Comparison of ENCODE assay signal across 8 mouse cellular contexts in the genomic region with DNA sequence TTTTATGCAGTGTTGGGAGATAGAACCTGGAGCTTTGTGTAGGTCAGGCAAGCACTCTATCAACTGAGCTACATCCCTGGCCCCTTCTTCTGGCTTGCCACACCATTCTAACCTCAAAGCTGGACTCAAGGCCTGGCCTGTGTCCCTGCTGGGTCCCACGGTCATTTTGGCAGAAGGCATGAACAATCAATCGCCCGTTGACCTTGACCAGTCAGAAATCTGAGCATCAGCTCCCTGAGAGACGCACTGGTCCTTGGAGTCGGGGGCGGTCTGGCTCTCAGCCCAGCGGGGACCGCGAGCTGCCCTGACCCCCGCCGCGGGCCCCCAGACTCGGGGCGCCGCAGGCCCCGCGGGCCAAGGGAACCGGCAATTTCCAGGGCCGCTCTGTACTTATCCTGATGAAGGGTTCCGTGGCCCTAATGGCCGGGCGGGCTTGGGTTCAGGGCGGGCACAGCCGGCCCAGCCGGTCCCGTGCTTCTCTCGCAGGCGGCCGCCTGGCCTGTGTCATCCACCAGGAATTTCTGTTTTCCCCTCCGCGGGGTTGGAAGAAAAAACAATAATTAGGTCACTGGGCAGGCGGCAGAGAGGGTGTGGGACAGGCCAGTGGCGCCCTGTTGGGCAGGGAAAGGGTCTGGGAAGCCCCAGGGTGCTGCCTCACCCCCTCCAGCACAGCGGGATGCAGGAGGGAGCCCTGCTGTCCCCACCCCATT.
DNase-seq lines count a peak whose midpoint lies in the region; ATAC-seq lines count a peak whose summit lies in the region.

No protein-coding gene starts in this region.

- H3K27me3 ChIP-seq in embryonic facial prominence, embryonic 12.5 days = peaks cover 14% of the 10 kb centered on the region; the same call in 1 of the 2 replicates
- H3K27me3 ChIP-seq in heart, embryonic 12.5 days (replicated peaks) = no peaks in the 10 kb centered on the region
- H3K27me3 ChIP-seq in kidney, embryonic 15.5 days = no peaks in the 10 kb centered on the region
- H3K27me3 ChIP-seq in stomach, embryonic 16.5 days (ENCODE audit: control insufficient read depth, insufficient read depth, low read length) = no peaks in the 10 kb centered on the region

- H3K36me3 ChIP-seq in embryonic facial prominence, embryonic 12.5 days = no peaks in the 10 kb centered on the region
- H3K36me3 ChIP-seq in heart, embryonic 12.5 days = no peaks in the 10 kb centered on the region
- no peaks in the 10 kb centered on the region for H3K36me3 ChIP-seq in kidney, embryonic 15.5 days
- H3K36me3 ChIP-seq in stomach, embryonic 16.5 days (ENCODE audit: control insufficient read depth, insufficient read depth, low read length) = no peaks in the 10 kb centered on the region

- H3K27ac ChIP-seq in embryonic facial prominence, embryonic 12.5 days = no peak overlapping the region
- H3K27ac ChIP-seq in heart, embryonic 12.5 days (ENCODE audit: poor library complexity, severe bottlenecking) = peak overlapping the region; percentile 94
- H3K27ac ChIP-seq in kidney, embryonic 15.5 days = peak overlapping the region; percentile 75
- H3K27ac ChIP-seq in stomach, embryonic 16.5 days (ENCODE audit: low read length) = peak overlapping the region; percentile 40; the same call in 1 of the 2 replicates

- DNase-seq in adrenal gland, postnatal 25 days = peak; percentile 80
- DNase-seq in lung, postnatal 36 days = peak; percentile 61
- DNase-seq in right cerebral cortex, postnatal 25 days = no peak
- no peak for DNase-seq in thymus, postnatal 10 days (ENCODE audit: low spot score in 2 of 2)

- H3K4me3 ChIP-seq in embryonic facial prominence, embryonic 12.5 days = peak overlapping the region; percentile 23
- H3K4me3 ChIP-seq in heart, embryonic 12.5 days = peak overlapping the region; percentile 29
- peak overlapping the region; percentile 31 for H3K4me3 ChIP-seq in kidney, embryonic 15.5 days (replicated peaks)
- H3K4me3 ChIP-seq in stomach, embryonic 16.5 days (replicated peaks; ENCODE audit: low read length) = peak overlapping the region; percentile 31

- no peak for ATAC-seq in embryonic facial prominence, embryonic 12.5 days (ENCODE audit: insufficient number of reproducible peaks, insufficient read depth, low FRiP score, low TSS enrichment)
- ATAC-seq in heart, embryonic 12.5 days (ENCODE audit: insufficient number of reproducible peaks, low FRiP score) = peak; percentile 73
- ATAC-seq in kidney, embryonic 15.5 days (replicated peaks; ENCODE audit: low FRiP score) = peak; percentile 47
- ATAC-seq in stomach, embryonic 16.5 days (ENCODE audit: insufficient read depth, low FRiP score) = peak; percentile 78; the same call in 1 of the 2 replicates

- WGBS in embryonic facial prominence, embryonic 12.5 days = 2% methylated on average over 34 of the region's 34 CpGs
- WGBS in heart, embryonic 12.5 days = 2% methylated on average over 34 of the region's 34 CpGs
- WGBS in kidney, embryonic 15.5 days = 2% methylated on average over 34 of the region's 34 CpGs
- 5% methylated on average over 34 of the region's 34 CpGs for WGBS in stomach, embryonic 16.5 days

- H3K4me2 ChIP-seq in embryonic facial prominence, embryonic 12.5 days (replicated peaks) = peak overlapping the region; percentile 54
- peak overlapping the region; percentile 65 for H3K4me2 ChIP-seq in heart, embryonic 12.5 days
- H3K4me2 ChIP-seq in kidney, embryonic 15.5 days = peak overlapping the region; percentile 63
- peak overlapping the region; percentile 64 for H3K4me2 ChIP-seq in stomach, embryonic 16.5 days (ENCODE audit: low read depth, low read length)

- no peaks in the 10 kb centered on the region for H3K9me3 ChIP-seq in embryonic facial prominence, embryonic 12.5 days
- H3K9me3 ChIP-seq in heart, embryonic 12.5 days (replicated peaks) = no peaks in the 10 kb centered on the region
- no peaks in the 10 kb centered on the region for H3K9me3 ChIP-seq in kidney, embryonic 15.5 days (replicated peaks)
- H3K9me3 ChIP-seq in stomach, embryonic 16.5 days (replicated peaks; ENCODE audit: control insufficient read depth, low read length) = no peaks in the 10 kb centered on the region

- H3K4me1 ChIP-seq in embryonic facial prominence, embryonic 12.5 days = peaks cover 24% of the 10 kb centered on the region
- H3K4me1 ChIP-seq in heart, embryonic 12.5 days (replicated peaks) = peaks cover 80% of the 10 kb centered on the region
- peaks cover 59% of the 10 kb centered on the region for H3K4me1 ChIP-seq in kidney, embryonic 15.5 days
- peaks cover 17% of the 10 kb centered on the region for H3K4me1 ChIP-seq in stomach, embryonic 16.5 days (ENCODE audit: control insufficient read depth, insufficient read depth, low read length)

- peak overlapping the region; percentile 52 for H3K9ac ChIP-seq in embryonic facial prominence, embryonic 12.5 days
- peak overlapping the region; percentile 70 for H3K9ac ChIP-seq in heart, embryonic 12.5 days
- peak overlapping the region; percentile 40 for H3K9ac ChIP-seq in kidney, embryonic 15.5 days
- peak overlapping the region; percentile 71 for H3K9ac ChIP-seq in stomach, embryonic 16.5 days (ENCODE audit: low read length)

Comparison
In these comparisons a context has a peak if more than half of its experiments do, and no peak if none do; other contexts are left out.
1. DNase-seq: peak in adrenal gland, postnatal 25 days (single experiment) and lung, postnatal 36 days (single experiment); none in right cerebral cortex, postnatal 25 days (single experiment) and thymus, postnatal 10 days (0 of 2).
2. Peak in every context shown above with its lines, with median percentiles within 50 percentile points of each other: H3K4me2 ChIP-seq, H3K4me3 ChIP-seq and H3K9ac ChIP-seq.